Mouse (Mus musculus) MEL (cell line): ENCODE data around the gene Ninl.

Experiments
- CTCF ChIP-seq, 3 experiments: IDR thresholded peaks in 2 of 3; conservative IDR thresholded peaks in 1 of 3; 2 replicates each; pipeline ENCODE4 v1.5.1; 2011 to 2012; ENCODE audit warnings: low read length in 3 of 3, low read depth in 2 of 3, mild to moderate bottlenecking in 2 of 3, improper control_type of control experiment in 1 of 3, inconsistent platforms in 1 of 3, mixed read lengths in 1 of 3, moderate library complexity in 1 of 3; ENCODE audit not compliant: control insufficient read depth in 1 of 3, insufficient read depth in 1 of 3, poor library complexity in 1 of 3, severe bottlenecking in 1 of 3
- EP300 ChIP-seq, 2 experiments: IDR thresholded peaks; 2 replicates each; pipeline ENCODE4 v1.6.1; 2011; ENCODE audit warnings: improper control_type of control experiment in 2 of 2, low read length in 2 of 2, low read depth in 1 of 2, mild to moderate bottlenecking in 1 of 2
- KAT2A ChIP-seq: conservative IDR thresholded peaks from 2 replicates; pipeline ENCODE4 v1.6.1; 2012; ENCODE audit warnings: low read depth, low read length, improper control_type of control experiment, inconsistent platforms
- MAFK ChIP-seq: IDR thresholded peaks from 2 replicates; pipeline ENCODE4 v1.6.1; 2011; ENCODE audit warnings: low read depth, mild to moderate bottlenecking, low read length, improper control_type of control experiment, borderline replicate concordance
- MXI1 ChIP-seq: IDR thresholded peaks from 2 replicates; pipeline ENCODE4 v1.6.1; 2011; ENCODE audit warnings: mild to moderate bottlenecking, low read depth, low read length, improper control_type of control experiment
- RCOR1 ChIP-seq: IDR thresholded peaks from 2 replicates; pipeline ENCODE4 v1.6.1; 2012; ENCODE audit warnings: low read depth, mild to moderate bottlenecking, inconsistent platforms, low read length, improper control_type of control experiment
- TAL1 ChIP-seq: IDR thresholded peaks from 2 replicates; pipeline ENCODE4 v1.6.1; 2012; ENCODE audit warnings: mild to moderate bottlenecking, inconsistent platforms, low read length, moderate library complexity, mixed read lengths
- UBTF ChIP-seq: IDR thresholded peaks from 2 replicates; pipeline ENCODE4 v1.6.1; 2012; ENCODE audit warnings: low read depth, mild to moderate bottlenecking, inconsistent platforms, low read length, improper control_type of control experiment, moderate library complexity, borderline replicate concordance; ENCODE audit not compliant: insufficient read depth
- ZKSCAN1 ChIP-seq: IDR thresholded peaks from 2 replicates; pipeline ENCODE4 v1.6.1; 2012; ENCODE audit warnings: low read depth, mild to moderate bottlenecking, inconsistent platforms, low read length, improper control_type of control experiment, moderate library complexity
- ZMIZ1 ChIP-seq: IDR thresholded peaks from 2 replicates; pipeline ENCODE4 v1.6.1; 2012; ENCODE audit warnings: low read depth, mild to moderate bottlenecking, inconsistent platforms, low read length, improper control_type of control experiment, moderate library complexity

- TF ChIP-seq CTCF (IDR thresholded peaks at IDR 0.05 in 2 of 3, conservative IDR thresholded peaks at IDR 0.05 in 1 of 3; ENCODE audit: control insufficient read depth in 1 of 3, insufficient read depth in 1 of 3, low read depth in 2 of 3, low read length in 3 of 3, poor library complexity in 1 of 3, severe bottlenecking in 1 of 3): no peak
- no peak for TF ChIP-seq EP300 (IDR thresholded peaks at IDR 0.05; ENCODE audit: low read depth in 1 of 2, low read length in 2 of 2)
- TF ChIP-seq KAT2A: no peak
- TF ChIP-seq UBTF: no peak
- TF ChIP-seq ZKSCAN1: no peak
- no peak for TF ChIP-seq TAL1
- no peak for TF ChIP-seq MAFK
- TF ChIP-seq RCOR1: no peak
- no peak for TF ChIP-seq MXI1
- no peak for TF ChIP-seq ZMIZ1
Measured at GRCm38 (mm10) chr2:150973401-150974115, 65.6 kb downstream of the Ninl start.
